Mouse (Mus musculus) E14TG2a.4 (cell line): ENCODE measurements around the gene Slc6a9.

Source experiments
- CTCF ChIP-seq: conservative IDR thresholded peaks from 2 replicates; pipeline ENCODE4 v1.5.1; 2014; ENCODE audit warnings: low read length
- NANOG ChIP-seq: IDR thresholded peaks from 2 replicates; pipeline ENCODE4 v1.6.1; 2014; ENCODE audit warnings: borderline replicate concordance, low read length, mixed read lengths

DNA sequence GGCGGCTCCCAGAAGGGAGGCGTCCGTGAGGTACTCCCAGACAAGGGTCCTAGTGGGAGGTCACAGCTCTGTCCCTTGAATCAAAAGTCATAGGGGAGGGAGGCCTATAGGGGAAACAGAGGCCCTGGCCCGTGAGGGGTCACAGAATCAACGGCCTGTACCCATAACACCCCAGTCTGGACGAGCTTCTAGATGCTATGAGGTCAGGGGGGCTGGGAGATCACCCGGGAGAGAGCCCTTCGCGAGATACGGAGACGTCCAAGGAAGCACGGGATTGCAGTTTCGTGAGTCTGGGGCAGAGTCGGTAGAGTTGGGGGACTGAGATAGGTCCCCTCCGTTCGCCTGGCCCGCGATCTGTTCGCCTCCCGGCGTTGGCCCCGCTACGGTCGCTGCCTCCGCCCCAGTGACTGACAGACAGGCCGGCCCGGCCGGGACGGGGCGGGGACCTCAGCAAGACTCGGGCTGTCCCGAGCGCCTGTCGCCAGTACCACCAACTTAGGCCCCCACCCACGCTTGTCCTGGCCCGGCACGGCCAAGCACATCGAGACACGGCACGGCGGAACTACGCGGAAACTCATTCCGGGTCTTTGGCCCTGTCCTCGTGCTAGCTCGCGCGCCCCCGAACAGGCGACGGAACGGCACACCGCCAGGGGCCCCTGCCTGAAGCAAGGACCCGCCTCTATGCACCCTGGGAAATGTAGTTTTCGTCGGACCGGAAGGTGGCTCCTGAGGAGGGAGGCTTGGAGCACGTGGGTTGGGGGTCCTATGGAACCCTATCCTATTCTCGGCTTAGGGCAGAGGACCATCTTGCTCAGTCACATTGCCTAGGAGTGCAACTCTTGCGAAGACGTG, 80.5 kb downstream of the Slc6a9 start, which contains the start of gene Ipo13:
- no peak for TF ChIP-seq CTCF
- no peak for TF ChIP-seq NANOG
